Mouse (Mus musculus) forebrain, embryonic 13.5 days (tissue): ENCODE data around the gene Pkdcc. TPM values are rescaled to one million over a fixed set of nuclear protein-coding genes. Genes with fewer than 3 reads are reported as not detected.

Source experiments
- ATAC-seq: fragments of 200-750 bp; cut with Nextera tagmentation; 2 replicates; pipeline ENCODE4 v1.8.0; 2017
- H3K27ac ChIP-seq: fragments of 300-500 bp; sonication (generic); 2 replicates; pipeline ENCODE4 v1.5.1; 2015; ENCODE audit warnings: inconsistent platforms, mild to moderate bottlenecking, moderate library complexity
- H3K27me3 ChIP-seq: fragments of 300-500 bp; sonication (generic); 2 replicates; pipeline ENCODE4 v1.6.1; 2015; ENCODE audit warnings: mild to moderate bottlenecking, inconsistent platforms
- H3K36me3 ChIP-seq: fragments of 300-500 bp; sonication (generic); 2 replicates; pipeline ENCODE4 v1.6.1; 2015; ENCODE audit warnings: mild to moderate bottlenecking, inconsistent platforms; ENCODE audit not compliant: poor library complexity, severe bottlenecking
- H3K4me1 ChIP-seq: fragments of 300-500 bp; sonication (generic); 2 replicates; pipeline ENCODE4 v1.6.1; 2015; ENCODE audit warnings: inconsistent platforms
- H3K4me2 ChIP-seq: fragments of 300-500 bp; sonication (generic); 2 replicates; pipeline ENCODE4 v1.6.1; 2015; ENCODE audit warnings: inconsistent platforms, mild to moderate bottlenecking, moderate library complexity
- H3K4me3 ChIP-seq: fragments of 300-500 bp; sonication (generic); 2 replicates; pipeline ENCODE4 v1.5.1; 2015; ENCODE audit warnings: mild to moderate bottlenecking, inconsistent platforms
- H3K9ac ChIP-seq: fragments of 300-500 bp; sonication (generic); 2 replicates; pipeline ENCODE4 v1.6.1; 2015; ENCODE audit warnings: mild to moderate bottlenecking, inconsistent platforms
- H3K9me3 ChIP-seq: fragments of 300-500 bp; sonication (generic); replicated peaks from 2 replicates; pipeline ENCODE4 v1.6.1; 2016; ENCODE audit warnings: inconsistent platforms
- WGBS: fragments of 180-500 bp; shearing (Covaris S2); methylation state at CpG from one replicate; pipeline ENCODE4 v1.1.7; 2015; 5-methylcytosine and 5-hydroxymethylcytosine counted together
- polyA plus RNA-seq: library from polyadenylated mRNA; unstranded; fragments of >200 nt; fragmentation: Nextera tagmentation; extraction: Ambion mirVana; gene quantifications from 2 replicates; pipeline ENCODE4 v1.2.1, GENCODE M21; 2015

Gene Pkdcc
- 6.3 and 7.0 TPM in 2 replicates for polyA plus RNA-seq

DNA sequence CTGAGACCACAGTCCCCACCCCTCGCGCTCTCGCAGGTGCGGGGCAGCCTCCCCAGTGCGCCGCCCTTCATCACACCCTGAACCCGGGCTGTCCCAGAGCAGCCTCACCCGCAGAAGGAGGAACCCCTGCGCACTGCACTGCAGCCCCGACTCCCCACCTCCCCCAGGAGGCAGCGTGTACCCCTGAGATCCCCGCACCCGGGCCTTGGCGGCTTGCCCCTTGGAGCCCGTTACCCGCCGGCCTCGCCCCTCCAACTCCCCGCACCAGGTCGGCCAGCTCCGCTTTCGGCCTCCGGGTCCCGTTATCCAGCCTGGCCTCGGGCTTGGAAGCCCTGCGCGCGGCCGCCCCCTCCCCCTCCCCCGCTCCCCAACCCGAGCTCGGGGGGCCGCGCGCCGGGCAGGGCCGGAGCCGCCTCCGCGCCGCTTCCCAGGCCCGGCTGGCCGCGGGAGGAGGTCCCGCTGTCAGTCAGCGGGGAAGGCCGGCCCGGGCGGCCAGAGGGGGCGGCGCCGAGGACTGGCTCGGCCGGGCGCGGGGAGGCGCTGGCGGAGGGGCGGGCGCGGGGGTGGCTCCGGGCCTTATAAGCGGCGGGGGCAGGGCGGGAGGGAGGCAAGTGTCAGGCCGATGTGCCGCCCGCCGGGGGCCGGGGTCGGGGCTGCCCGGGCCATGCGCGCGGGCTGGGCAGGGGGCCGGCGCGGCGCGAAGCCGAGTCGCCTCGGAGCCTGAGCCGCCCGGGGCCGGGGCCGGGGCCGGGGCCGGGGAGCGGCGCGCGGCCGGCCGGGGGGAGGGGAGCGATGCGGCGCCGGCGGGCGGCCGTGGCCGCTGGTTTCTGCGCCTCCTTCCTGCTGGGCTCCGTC, at the start of gene Pkdcc:
TSS of gene Pkdcc (plus strand) at position 619 of the 855 bp plus-strand sequence.
- H3K27me3 ChIP-seq = peaks cover 10% of the 10 kb centered on the region; the same call in 1 of the 2 replicates
- ATAC-seq = peak; percentile 85
- WGBS = 0% methylated on average over 45 of the region's 105 CpGs
- H3K36me3 ChIP-seq = no peaks in the 10 kb centered on the region
- H3K4me1 ChIP-seq = peaks cover 58% of the 10 kb centered on the region
- peak within 1 kb of the TSS; percentile 91 for H3K4me2 ChIP-seq
- peak within 1 kb of the TSS; percentile 90 for H3K27ac ChIP-seq
- H3K9me3 ChIP-seq = no peaks in the 10 kb centered on the region
- peak within 1 kb of the TSS; percentile 77 for H3K4me3 ChIP-seq
- peak within 1 kb of the TSS; percentile 95 for H3K9ac ChIP-seq

DNA sequence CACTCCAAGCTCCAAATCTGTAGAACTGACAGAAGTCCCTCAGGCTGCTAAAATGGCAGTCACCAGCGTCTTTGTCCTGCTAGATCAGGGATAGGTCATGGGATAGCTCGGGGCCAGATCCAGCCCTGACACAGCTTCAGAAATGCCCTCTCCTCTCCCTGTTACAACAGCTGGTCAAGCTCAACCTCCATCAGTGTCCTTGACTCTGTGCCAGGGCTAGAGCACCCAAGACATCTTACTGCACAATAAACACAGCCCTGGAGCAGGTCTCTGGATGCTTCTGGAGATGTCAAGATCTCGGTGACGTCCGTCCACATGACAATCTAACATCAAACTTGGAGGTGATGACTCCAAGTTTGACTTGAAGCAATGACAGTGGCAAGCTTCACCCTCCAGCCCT, 48.9 kb upstream of the Pkdcc start:
- no peaks in the 10 kb centered on the region for H3K9me3 ChIP-seq
- no peak overlapping the region for H3K4me3 ChIP-seq
- peak; percentile 26; the same call in 1 of the 2 replicates for ATAC-seq
- H3K9ac ChIP-seq = no peak overlapping the region
- peaks cover 23% of the 10 kb centered on the region for H3K4me1 ChIP-seq
- H3K4me2 ChIP-seq = peak overlapping the region; percentile 19; the same call in 1 of the 2 replicates
- peaks cover 7% of the 10 kb centered on the region; the same call in 1 of the 2 replicates for H3K27me3 ChIP-seq
- 78% methylated on average over 5 of the region's 5 CpGs for WGBS
- H3K27ac ChIP-seq = no peak overlapping the region
- H3K36me3 ChIP-seq = no peaks in the 10 kb centered on the region

DNA sequence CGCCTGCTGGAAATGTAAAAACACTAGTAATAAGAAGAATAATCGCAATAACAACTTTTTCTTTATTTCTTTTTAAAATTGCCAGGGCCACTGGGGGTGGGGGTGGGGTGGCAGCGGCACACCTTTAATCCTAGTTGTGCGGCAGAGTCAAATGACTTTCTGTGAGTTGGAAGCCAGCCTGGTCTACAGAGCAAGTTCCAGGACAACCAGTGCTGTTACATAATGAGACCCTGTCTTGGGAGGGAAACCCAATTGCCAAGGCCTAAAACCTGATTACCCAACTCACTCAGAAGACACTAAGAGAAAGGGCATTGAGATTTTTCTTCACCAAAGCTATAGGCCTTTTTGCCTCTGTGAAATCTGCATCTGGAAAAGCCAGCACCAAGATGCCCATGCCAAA, 38.9 kb upstream of the Pkdcc start:
- peaks cover 5% of the 10 kb centered on the region for H3K9me3 ChIP-seq
- H3K27ac ChIP-seq = no peak overlapping the region
- H3K27me3 ChIP-seq = no peaks in the 10 kb centered on the region
- no peaks in the 10 kb centered on the region for H3K36me3 ChIP-seq
- whole genome bisulfite sequencing = 87% methylated on average over 4 of the region's 4 CpGs
- H3K9ac ChIP-seq = no peak overlapping the region
- H3K4me2 ChIP-seq = no peak overlapping the region
- no peaks in the 10 kb centered on the region; the same call in 1 of the 2 replicates for H3K4me1 ChIP-seq
- ATAC-seq = no peak
- no peak overlapping the region for H3K4me3 ChIP-seq

DNA sequence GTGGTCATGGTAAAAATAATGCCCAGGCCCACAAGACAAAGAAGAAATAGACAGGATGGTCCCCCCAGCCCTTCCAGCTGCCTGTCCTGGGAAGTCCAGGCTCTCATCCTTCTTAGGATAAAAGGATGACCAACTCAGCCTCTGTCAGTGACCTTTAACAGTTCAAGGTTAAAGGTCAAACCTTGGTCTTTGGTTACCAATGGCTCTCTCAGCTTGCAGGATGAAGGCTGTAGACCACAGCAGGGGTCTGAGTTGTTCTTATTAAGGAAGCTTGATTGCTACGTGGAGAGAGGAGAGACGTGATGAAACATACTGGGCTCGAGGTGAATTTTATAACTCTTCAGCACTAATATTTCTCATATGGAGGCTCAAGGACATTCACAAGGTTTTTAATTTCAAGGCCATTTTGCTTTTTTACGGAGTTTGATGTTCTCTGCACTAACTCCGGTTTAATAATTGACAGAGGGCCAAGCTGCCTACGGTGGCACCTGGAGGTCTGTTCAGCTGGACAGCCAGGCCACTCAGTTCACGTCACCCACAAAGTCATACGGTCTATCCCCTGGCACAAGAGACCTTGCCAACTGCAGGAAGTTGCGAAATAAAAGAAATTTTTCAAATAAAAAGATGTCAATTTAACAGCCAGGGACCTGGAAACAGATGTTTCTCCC, 36.5 kb upstream of the Pkdcc start:
- WGBS = 72% methylated on average over 9 of the region's 9 CpGs
- no peak overlapping the region for H3K4me3 ChIP-seq
- no peaks in the 10 kb centered on the region for H3K27me3 ChIP-seq
- no peaks in the 10 kb centered on the region for H3K36me3 ChIP-seq
- H3K9me3 ChIP-seq = no peaks in the 10 kb centered on the region; the same call in 1 of the 2 replicates
- ATAC-seq = no peak
- H3K27ac ChIP-seq = no peak overlapping the region
- H3K4me1 ChIP-seq = no peaks in the 10 kb centered on the region; the same call in 1 of the 2 replicates
- no peak overlapping the region for H3K4me2 ChIP-seq
- H3K9ac ChIP-seq = no peak overlapping the region

DNA sequence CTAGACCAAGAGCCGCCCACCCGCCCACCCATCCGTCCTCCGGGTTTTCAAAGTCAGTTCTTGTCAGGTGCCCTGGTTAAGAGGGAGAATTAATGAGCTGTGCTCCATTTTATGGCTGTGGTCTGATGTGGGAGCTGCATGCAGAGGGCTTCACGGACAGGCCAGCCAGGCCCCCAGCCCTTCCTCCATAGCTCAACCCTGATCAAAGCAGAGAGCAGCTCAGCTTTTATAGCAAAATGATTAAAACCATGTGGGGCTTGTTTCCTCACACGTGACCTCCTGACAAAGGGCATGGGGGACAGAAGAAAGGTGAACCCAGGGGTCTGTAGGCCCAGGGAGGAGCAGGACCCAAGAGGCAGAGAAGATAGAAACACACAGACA, 36.0 kb upstream of the Pkdcc start:
- no peaks in the 10 kb centered on the region for H3K27me3 ChIP-seq
- H3K9ac ChIP-seq = no peak overlapping the region
- H3K4me1 ChIP-seq = no peaks in the 10 kb centered on the region; the same call in 1 of the 2 replicates
- H3K27ac ChIP-seq = no peak overlapping the region
- no peak overlapping the region for H3K4me2 ChIP-seq
- no peaks in the 10 kb centered on the region; the same call in 1 of the 2 replicates for H3K9me3 ChIP-seq
- WGBS = 71% methylated on average over 6 of the region's 6 CpGs
- no peak overlapping the region for H3K4me3 ChIP-seq
- ATAC-seq = no peak
- no peaks in the 10 kb centered on the region for H3K36me3 ChIP-seq

DNA sequence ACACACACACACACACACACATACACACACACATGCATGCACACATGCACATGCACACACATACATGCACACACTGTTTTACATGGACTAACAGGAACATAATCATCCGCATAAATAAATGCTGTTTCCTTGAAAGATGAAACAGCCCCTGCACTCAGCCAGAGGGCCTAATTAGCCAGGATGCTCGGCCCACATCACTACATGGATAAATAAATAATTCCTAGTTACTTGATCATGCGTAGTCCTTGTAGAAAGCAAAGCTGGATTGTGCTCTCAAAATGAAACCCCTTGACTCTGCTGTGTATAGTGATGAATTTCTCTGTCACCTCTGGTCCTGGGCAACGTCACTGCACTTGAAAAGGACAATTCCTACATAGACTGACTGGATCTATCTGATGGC, 35.5 kb upstream of the Pkdcc start:
- Histone ChIP-seq H3K4me1 (no peaks in the 10 kb centered on the region; the same call in 1 of the 2 replicates), H3K27me3 (no peaks in the 10 kb centered on the region), H3K27ac (no peak overlapping the region), H3K9ac (no peak overlapping the region), H3K9me3 (no peaks in the 10 kb centered on the region; the same call in 1 of the 2 replicates), H3K4me2 (no peak overlapping the region), H3K36me3 (no peaks in the 10 kb centered on the region), H3K4me3 (no peak overlapping the region)
- WGBS = 68% methylated on average over 4 of the region's 4 CpGs
- ATAC-seq = no peak

DNA sequence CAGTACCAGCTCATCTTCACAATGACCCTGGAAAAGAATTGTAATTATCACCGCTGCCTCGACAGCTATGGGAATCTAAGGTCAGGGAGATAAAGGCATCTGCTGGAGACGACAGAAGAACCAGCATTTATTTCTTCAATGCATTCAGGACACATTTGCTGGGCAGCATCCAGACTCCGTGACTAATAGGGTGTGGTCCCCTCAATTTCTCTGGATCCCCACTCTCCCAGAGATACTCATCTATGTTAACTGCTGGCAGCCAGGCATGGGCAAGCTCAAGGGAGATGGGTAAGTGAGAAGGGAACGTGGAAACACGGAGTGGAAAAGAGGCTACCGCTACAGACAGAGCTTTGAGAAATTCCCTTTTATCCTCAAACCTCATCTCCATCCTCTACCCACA, 34.0 kb upstream of the Pkdcc start:
- no peaks in the 10 kb centered on the region; the same call in 1 of the 2 replicates for H3K4me1 ChIP-seq
- no peaks in the 10 kb centered on the region for H3K27me3 ChIP-seq
- no peak overlapping the region for H3K9ac ChIP-seq
- no peak overlapping the region for H3K4me3 ChIP-seq
- H3K27ac ChIP-seq = no peak overlapping the region
- ATAC-seq = no peak
- no peaks in the 10 kb centered on the region for H3K9me3 ChIP-seq
- WGBS = 83% methylated on average over 7 of the region's 7 CpGs
- H3K36me3 ChIP-seq = no peaks in the 10 kb centered on the region
- H3K4me2 ChIP-seq = no peak overlapping the region

DNA sequence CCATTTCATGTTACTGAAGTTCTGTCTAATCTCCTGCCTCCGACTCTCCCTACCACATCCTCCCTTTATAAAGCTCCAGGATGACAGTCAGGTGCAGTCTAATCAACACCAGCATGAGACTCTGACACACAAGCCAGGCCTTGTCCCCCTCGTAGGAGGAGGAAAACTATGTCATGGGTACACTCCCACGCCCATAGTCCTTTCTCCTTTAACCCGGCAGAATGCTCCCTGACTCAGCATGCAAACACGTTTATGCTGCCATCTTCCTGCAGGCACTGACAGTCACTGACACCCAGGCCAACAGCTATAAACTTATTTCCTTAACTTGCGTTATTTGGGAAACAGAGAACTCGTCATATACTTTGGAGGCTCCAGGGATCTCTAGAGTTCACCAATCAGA, 33.5 kb upstream of the Pkdcc start:
- Histone ChIP-seq H3K36me3 (no peaks in the 10 kb centered on the region), H3K27ac (no peak overlapping the region), H3K4me1 (no peaks in the 10 kb centered on the region; the same call in 1 of the 2 replicates), H3K9ac (no peak overlapping the region), H3K27me3 (no peaks in the 10 kb centered on the region), H3K9me3 (no peaks in the 10 kb centered on the region), H3K4me2 (no peak overlapping the region), H3K4me3 (no peak overlapping the region)
- no peak for ATAC-seq
- WGBS = 76% methylated on average over 7 of the region's 7 CpGs

DNA sequence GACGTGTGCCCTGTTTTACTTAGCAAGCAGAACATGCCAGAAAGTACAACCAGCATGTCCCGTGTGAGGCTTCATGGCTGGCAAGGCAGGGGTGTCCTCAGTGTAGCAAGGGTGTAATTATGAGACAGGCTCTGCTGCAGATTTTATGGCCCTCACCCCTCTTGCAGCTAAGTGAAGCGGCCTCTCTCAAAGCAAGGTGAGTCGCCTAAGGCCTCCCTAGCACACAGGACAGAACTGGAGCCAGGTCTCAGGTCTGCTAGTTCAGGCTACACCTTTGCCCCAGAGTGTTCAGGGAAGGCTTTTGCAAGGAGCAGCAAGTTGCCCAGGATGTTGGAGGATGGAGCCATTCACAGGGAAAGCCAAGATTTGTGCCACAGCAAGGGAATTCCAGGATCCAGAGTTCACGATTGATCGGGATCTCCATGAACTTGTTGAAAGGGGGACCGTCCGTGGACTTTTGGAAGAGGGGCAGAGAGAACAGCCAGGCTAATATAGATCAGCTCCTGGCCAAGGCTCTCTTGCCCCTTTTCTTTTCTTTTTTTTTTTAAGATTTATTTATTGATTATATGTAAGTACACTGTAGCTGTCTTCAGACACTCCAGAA, 32.9 kb upstream of the Pkdcc start:
- no peak overlapping the region for H3K27ac ChIP-seq
- no peak overlapping the region for H3K9ac ChIP-seq
- no peak overlapping the region for H3K4me2 ChIP-seq
- H3K4me1 ChIP-seq = peaks cover 1% of the 10 kb centered on the region
- ATAC-seq = no peak
- no peaks in the 10 kb centered on the region for H3K36me3 ChIP-seq
- H3K9me3 ChIP-seq = no peaks in the 10 kb centered on the region
- WGBS = 91% methylated on average over 8 of the region's 8 CpGs
- H3K27me3 ChIP-seq = no peaks in the 10 kb centered on the region
- no peak overlapping the region for H3K4me3 ChIP-seq

DNA sequence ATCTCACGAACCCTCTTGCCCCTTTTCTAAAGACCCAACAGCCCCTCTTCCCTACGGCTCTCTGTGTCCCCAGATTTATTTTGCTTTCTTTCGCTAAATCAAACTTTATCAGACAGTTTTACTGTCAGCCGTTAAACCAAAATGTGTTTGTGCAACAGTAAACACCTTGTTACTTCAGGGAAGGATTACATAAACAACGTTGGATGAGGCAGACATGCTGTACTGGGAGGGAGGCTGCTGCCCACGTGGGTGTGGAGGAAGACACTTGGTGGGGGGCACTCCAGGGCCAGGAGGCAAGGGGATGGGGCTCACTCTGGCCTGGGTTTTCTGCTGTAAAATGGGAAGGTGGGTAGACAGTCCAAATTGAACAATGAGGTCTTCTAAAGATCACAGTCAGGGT, 32.3 kb upstream of the Pkdcc start:
- no peak for ATAC-seq
- WGBS = 82% methylated on average over 6 of the region's 6 CpGs

DNA sequence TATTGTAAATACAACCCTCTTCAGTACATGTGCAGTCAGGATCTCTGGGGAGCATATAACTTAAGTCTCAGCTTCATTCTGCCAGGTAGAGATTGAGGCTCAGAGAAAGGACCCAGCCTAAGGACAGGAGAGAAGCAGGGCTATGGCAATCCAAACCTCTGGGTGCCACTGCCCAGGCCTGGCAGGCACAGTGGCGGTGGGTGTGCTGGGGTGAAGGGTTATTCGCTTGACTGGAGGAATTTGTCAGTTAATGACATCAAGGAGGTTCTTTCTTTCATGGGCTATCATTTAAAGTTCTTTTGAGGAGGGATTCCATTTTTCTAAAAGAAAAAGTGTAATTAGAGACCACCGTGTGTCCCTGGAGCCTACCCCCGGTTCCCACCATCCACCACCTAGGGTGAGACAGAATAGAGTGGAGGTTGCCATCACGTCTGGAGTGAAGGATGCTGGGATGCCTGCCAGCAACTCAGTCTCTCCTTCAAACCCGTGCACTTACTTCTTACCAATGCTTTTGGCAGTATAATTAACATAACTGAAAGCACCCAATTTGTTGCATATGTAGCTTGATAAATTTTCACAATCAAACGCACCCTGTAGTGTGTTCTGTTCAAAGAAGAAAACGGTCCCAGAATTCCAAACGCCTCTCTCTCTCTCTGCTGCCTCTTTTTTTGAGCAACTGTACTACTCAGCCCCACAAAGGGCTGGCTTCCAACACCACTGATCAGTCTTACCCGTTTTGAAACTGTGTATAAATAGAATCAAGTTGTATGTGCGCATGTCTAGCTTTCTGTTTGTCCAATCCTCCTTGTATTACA, 27.1 kb upstream of the Pkdcc start:
- Histone ChIP-seq H3K27ac (peak overlapping the region; percentile 74), H3K36me3 (no peaks in the 10 kb centered on the region), H3K9ac (no peak overlapping the region), H3K4me1 (peaks cover 32% of the 10 kb centered on the region), H3K4me2 (peak overlapping the region; percentile 28; the same call in 1 of the 2 replicates), H3K4me3 (no peak overlapping the region), H3K9me3 (no peaks in the 10 kb centered on the region), H3K27me3 (no peaks in the 10 kb centered on the region)
- WGBS = 6% methylated on average over 11 of the region's 11 CpGs
- ATAC-seq = peak; percentile 97

More for the DNA sequence above, 32.3 kb upstream of the Pkdcc start:
- no peaks in the 10 kb centered on the region for H3K36me3 ChIP-seq
- H3K4me3 ChIP-seq = no peak overlapping the region
- H3K27me3 ChIP-seq = no peaks in the 10 kb centered on the region
- no peak overlapping the region for H3K4me2 ChIP-seq
- H3K9me3 ChIP-seq = no peaks in the 10 kb centered on the region
- no peak overlapping the region for H3K9ac ChIP-seq
- H3K27ac ChIP-seq = no peak overlapping the region
- peaks cover 7% of the 10 kb centered on the region for H3K4me1 ChIP-seq
